Mouse (Mus musculus) A20 (cell line): ENCODE measurements around the gene Hcfc2.
A peak's percentile ranks its signal among the peaks of the same experiment; 100 is the strongest.

ENCODE experiments used
- DNase-seq: peaks from one replicate; pipeline ENCODE4 v3.0.0-alpha.2; 2011; ENCODE audit warnings: low read depth, low spot score

The Hcfc2 gene

DNA sequence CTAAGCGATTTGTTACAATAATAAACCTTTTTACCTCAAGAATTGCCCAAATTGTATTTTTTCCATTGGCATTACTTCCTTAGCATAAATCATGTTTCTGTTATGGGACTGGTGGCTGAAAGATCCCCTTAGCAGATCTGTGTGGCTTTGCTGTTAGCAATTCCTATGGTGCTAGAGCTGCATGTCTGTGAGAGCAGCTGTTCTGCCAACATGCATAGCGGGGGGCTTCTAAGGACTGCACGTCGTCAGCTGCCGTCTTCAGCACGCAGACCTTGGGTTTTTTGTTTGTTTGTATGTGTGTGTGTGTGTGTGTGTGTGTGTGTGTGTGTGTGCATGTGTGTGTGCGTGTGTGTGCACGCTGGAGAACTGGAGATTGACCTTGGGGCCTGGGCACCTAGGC is 45.4 kb downstream of the Hcfc2 start:
- DNase-seq = no peak

DNA sequence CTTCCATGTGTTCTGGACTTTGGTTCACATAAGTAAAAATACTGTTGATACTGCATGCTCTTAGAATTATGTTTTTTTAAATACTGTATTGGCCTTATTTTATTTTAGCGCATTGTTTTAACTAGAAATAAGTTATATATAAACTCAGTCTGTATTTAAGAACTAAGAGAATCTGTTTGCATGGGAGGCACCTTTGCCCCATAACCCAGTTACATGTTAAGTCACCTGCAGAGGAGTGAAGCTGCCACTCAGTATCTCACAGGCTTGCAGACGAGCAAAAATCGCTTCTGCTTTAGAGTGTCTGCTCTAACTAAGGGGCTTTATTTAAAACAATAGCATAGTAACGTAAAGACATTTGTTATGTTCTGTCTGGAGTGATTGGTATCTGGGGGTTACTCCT is 45.9 kb downstream of the Hcfc2 start:
- DNase-seq = no peak

- no peak for DNase-seq
Observed at GRCm38 (mm10) chr10:82742578-82742977, 46.6 kb downstream of the Hcfc2 start.

DNA sequence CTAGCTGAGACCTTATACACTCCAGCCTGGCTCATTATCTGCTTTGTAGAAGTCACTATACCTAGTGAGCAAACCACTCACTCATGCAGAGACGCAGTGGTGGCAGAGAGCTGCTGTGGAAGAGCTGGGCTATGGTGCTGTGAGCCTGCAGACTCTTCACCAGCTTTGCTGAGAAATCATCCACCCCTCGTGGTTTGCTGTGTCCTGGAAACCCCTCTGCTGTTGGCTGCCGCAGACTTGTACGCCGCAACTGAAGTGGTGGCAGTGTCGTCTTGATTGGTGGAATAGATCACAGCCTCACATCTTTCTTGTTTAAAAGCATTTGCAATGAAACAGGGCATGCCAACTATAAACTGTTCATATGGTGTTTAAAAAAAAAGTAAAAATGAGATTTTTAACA is 48.3 kb downstream of the Hcfc2 start:
- DNase-seq = no peak

DNA sequence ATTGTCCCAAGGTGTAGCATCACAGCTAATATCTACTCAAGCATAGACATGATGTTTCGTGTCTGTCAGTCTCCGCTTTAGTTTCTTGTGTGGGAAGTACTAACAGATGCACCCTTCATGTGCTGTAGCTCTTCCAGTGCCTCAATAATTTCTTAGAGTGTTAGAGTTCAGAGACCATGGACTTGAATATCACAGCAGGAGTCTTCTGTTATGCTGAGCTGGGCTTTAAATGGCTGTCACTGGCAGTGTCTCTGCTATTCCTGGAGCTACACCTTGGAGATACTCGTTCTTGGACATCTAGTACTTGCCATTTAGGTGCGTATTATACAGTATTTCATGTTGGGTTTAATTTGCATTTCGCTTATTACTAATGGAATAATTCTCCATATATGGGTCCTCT is 49.3 kb downstream of the Hcfc2 start:
- DNase-seq = no peak

GRCm38 (mm10) chr10:82746988-82747850 is 51.3 kb downstream of the Hcfc2 start:
- no peak for DNase-seq

GRCm38 (mm10) chr10:82750778-82751177 is 54.8 kb downstream of the Hcfc2 start:
- no peak for DNase-seq

GRCm38 (mm10) chr10:82752921-82753320 is 57.0 kb downstream of the Hcfc2 start:
- DNase-seq = no peak

DNA sequence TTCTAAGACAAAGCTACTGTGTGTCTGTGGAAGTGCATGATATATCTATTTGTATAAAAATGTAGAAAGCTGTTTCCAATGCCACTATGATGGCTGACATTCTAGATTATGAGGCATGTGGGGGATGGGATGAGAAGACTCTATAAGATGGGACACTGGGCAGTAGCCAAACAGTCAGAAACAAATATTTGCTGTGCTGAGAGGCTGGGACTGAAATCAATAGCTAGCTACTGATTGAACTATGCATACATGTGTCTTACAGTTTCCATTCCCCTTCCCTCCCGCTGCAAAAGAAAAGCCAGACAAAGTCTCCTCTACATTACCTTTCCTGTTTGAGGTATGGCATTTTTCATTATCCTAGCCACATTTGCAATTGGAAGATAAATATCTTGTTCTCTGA is 58.7 kb downstream of the Hcfc2 start:
- DNase-seq = no peak

- no peak for DNase-seq
Observed at GRCm38 (mm10) chr10:82755213-82755890, 59.4 kb downstream of the Hcfc2 start.

DNA sequence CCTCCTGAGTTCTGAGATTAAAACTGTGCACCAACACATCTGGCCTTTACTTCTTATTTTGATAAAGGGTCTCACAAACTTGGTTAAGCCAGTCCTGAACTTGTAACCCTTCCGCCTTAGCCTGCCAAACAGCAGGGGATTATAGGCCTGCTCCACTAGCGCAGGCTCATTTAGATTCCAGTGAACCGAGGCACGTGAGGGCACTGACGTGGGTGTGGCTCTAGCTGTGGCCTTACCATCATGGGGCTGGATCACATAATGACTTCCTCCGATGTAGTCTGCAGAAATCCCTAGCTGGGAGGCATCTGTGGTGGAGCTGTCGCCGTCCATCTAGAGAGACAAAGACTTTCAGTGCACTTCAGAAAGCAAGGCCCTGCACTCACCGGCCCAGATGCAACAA is 60.5 kb downstream of the Hcfc2 start:
- DNase-seq = no peak

DNA sequence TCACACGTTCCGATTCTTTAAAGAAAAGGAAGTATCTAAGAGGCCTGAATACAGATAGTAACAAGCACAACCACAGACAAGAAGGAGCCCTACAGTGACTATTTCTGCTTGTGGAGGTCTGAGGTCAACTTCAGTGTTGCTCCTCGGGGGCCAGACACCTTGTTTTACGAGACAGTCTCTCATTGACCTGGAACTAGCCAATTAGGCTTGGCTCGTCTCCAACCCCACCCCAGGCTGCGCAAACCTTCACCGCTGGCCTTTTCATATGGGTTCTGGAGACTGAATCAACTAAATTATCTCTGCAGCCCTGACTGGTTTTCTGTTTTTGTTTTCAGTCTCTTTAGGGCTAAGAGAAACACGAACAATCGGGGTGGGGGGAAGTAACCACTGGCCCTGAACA is 61.4 kb downstream of the Hcfc2 start:
- no peak for DNase-seq

- no peak for DNase-seq
Observed at GRCm38 (mm10) chr10:82758368-82758767, 62.4 kb downstream of the Hcfc2 start.

GRCm38 (mm10) chr10:82758878-82759277 is 62.9 kb downstream of the Hcfc2 start:
- no peak for DNase-seq

GRCm38 (mm10) chr10:82759706-82760105 is 63.7 kb downstream of the Hcfc2 start:
- no peak for DNase-seq

GRCm38 (mm10) chr10:82761037-82761811 is 65.3 kb downstream of the Hcfc2 start:
- DNase-seq = no peak

DNA sequence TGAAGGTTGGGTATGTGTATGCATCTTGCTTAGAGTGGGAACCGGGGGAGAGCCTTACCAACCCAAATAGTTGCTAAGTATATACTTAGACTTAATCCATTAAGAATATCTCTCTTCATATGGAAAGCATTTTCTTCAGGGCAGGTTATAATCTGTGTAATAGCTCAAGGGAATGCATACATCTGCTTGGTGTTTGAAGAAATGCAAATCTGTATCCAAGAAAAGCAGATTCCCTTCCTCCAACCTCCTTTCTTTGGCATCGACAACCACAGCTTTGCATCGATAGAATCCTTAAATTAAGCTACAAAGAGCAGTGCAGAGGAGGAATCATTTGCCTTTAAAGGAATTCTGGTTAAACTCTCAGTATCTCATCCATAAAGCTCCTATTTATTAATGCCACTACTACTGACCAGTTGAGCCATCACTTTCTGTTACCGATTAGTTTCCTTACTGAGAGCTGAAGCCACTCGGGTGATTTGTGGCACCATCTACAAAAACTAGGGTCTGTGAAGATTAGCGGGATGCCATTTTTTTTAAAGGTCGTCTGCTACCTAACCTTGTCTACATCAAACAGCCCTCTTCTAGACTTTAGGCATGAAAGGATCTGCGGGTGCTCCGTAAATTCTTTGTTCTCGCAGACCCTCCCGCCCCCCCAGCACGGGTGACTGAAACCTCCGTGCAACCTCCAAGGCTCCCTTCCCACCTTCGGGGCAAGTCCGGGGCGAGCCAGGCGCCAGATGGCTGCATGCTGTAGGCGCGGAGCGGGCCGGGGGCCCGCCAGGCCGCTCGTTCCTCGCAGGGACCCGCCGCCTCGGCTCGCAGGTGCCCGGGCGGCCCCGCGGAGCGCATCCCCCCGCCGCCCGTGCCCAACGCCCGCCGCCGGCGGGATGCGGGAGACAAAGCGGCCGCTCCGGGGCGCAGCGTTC is 67.1 kb downstream of the Hcfc2 start:
- peak; percentile 52 for DNase-seq

DNA sequence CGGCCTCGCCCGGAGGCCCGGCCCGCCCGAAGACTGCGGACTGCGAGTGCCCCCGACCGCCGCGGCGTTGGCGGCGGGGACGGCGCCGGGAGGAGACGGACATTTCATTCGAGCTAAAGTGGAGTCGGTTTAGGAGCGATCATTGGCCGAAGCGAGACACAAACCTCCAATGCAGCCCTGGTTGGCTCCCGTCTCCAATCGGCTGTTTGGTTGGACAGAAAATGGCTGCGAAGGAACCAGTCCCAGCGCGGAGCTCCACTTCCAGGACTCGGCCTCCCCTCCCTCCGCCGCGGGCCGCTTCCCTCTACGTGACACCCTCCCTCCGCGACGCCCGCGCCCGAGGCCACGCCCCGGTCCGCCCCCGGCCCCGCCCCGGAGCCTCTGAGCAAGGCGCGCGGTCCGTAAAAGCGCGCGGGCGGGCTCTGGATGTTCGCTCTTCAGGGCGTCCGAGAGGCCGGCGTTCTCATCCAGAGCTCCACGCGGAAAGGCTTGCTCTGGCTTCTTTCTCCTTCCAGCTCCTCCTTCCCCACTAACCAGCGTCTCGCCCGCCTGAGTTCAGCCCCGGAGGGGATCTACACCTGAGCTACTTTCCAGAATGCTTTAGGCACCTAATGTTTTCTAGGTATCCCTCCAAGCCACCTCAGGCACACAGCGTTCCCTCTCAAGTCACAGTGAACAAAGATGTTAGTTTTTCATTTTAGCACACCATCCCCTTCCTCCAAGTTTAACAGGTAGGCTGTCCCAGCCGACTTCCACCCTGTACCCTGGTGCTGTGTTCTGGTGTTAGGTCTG is 68.1 kb downstream of the Hcfc2 start, which contains the start of gene Nfyb:
Gene Nfyb, minus strand, starts transcription at position 305 of the 792 bp plus-strand sequence.
- DNase-seq = peak; percentile 97

- no peak for DNase-seq
Observed at GRCm38 (mm10) chr10:82768901-82769300, 72.9 kb downstream of the Hcfc2 start.

DNA sequence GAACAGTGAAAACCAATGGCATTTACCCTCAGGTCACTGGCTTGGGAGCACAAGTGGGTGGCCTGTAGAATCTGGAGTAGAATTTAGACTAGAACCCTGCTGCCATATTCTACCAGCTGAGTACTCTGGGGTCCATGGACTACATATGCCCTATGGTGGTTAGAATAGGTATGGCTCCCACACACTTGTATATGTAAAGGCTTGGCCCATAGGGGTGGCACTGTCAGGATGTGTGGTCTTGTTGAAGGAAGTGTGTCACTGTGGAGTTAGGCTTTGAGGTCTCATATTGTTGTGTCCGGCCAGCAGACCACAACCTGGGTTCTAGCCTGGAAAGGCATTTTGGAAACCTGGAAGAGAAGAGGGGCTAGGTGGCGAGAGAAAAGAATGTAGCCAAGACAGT is 74.8 kb downstream of the Hcfc2 start:
- no peak for DNase-seq
